Mouse (Mus musculus) forebrain, embryonic 12.5 days (tissue): Measurements from ENCODE around the gene Mroh8. TPM values are rescaled to one million over a fixed set of nuclear protein-coding genes. Genes with fewer than 3 reads are reported as not detected.
A peak's percentile ranks its signal among the peaks of the same experiment; 100 is the strongest.
"Not testable (repeated sequence)": the region's sequence is repeated elsewhere in the genome, so short reads cannot be mapped to it uniquely, and the experiment has no call there.

Experiments used
- ATAC-seq: fragments of 200-750 bp; cut with Nextera tagmentation; 2 replicates; pipeline ENCODE4 v1.8.0; 2017; ENCODE audit warnings: moderate TSS enrichment; ENCODE audit not compliant: low FRiP score
- H3K27ac ChIP-seq: fragments of 300-500 bp; sonication (generic); 2 replicates; pipeline ENCODE4 v1.5.1; 2016; ENCODE audit warnings: mild to moderate bottlenecking
- H3K27me3 ChIP-seq: fragments of 300-500 bp; sonication (generic); 2 replicates; pipeline ENCODE4 v1.6.1; 2016; ENCODE audit warnings: mild to moderate bottlenecking
- H3K36me3 ChIP-seq: fragments of 300-500 bp; sonication (generic); replicated peaks from 2 replicates; pipeline ENCODE4 v1.6.1; 2016; ENCODE audit warnings: mild to moderate bottlenecking
- H3K4me1 ChIP-seq: fragments of 300-500 bp; sonication (generic); 2 replicates; pipeline ENCODE4 v1.6.1; 2016
- H3K4me2 ChIP-seq: fragments of 300-500 bp; sonication (generic); 2 replicates; pipeline ENCODE4 v1.6.1; 2016; ENCODE audit warnings: mild to moderate bottlenecking, moderate library complexity
- H3K4me3 ChIP-seq: fragments of 300-500 bp; sonication (generic); replicated peaks from 2 replicates; pipeline ENCODE4 v1.5.1; 2016; ENCODE audit warnings: mild to moderate bottlenecking
- H3K9ac ChIP-seq: fragments of 300-500 bp; sonication (generic); 2 replicates; pipeline ENCODE4 v1.6.1; 2016; ENCODE audit warnings: mild to moderate bottlenecking
- H3K9me3 ChIP-seq: fragments of 300-500 bp; sonication (generic); 2 replicates; pipeline ENCODE4 v1.6.1; 2016
- WGBS: fragments of 180-500 bp; shearing (Covaris S2); methylation state at CpG from one replicate; pipeline ENCODE4 v1.1.7; 2016; 5-methylcytosine and 5-hydroxymethylcytosine counted together
- polyA plus RNA-seq: library from polyadenylated mRNA; unstranded; fragments of >200 nt; fragmentation: Nextera tagmentation; extraction: Ambion mirVana; gene quantifications from 2 replicates; pipeline ENCODE4 v1.2.1, GENCODE M21; 2016

The Mroh8 gene
- polyA plus RNA-seq, 1 experiment from 2014 or later = 0.88 TPM

GRCm38 (mm10) chr2:157211731-157212130 is 67.6 kb downstream of the Mroh8 start:
- Histone ChIP-seq H3K4me1 (no peaks in the 10 kb centered on the region), H3K4me3 (no peak overlapping the region), H3K9ac (no peak overlapping the region), H3K36me3 (no peaks in the 10 kb centered on the region), H3K27ac (no peak overlapping the region), H3K9me3 (peaks cover 5% of the 10 kb centered on the region; the same call in 1 of the 2 replicates), H3K27me3 (no peaks in the 10 kb centered on the region), H3K4me2 (no peak overlapping the region)
- 94% methylated on average over 7 of the region's 7 CpGs for WGBS
- no peak for ATAC-seq

GRCm38 (mm10) chr2:157204366-157205218 is 74.8 kb downstream of the Mroh8 start, which contains the start of gene Rbl1:
TSS of gene Rbl1 (minus strand) at chr2:157204534.
- peaks cover 20% of the 10 kb centered on the region for H3K4me1 ChIP-seq
- H3K4me3 ChIP-seq = peak within 1 kb of the TSS; percentile 68
- peak within 1 kb of the TSS; percentile 89 for H3K9ac ChIP-seq
- H3K9me3 ChIP-seq = peaks cover 5% of the 10 kb centered on the region; the same call in 1 of the 2 replicates
- ATAC-seq = peak; percentile 90
- H3K36me3 ChIP-seq = peaks cover 10% of the 10 kb centered on the region
- H3K27ac ChIP-seq = peak within 1 kb of the TSS; percentile 98
- no peaks in the 10 kb centered on the region for H3K27me3 ChIP-seq
- H3K4me2 ChIP-seq = peak within 1 kb of the TSS; percentile 63
- WGBS = 1% methylated on average over 73 of the region's 73 CpGs

GRCm38 (mm10) chr2:157203459-157204365 is 75.6 kb downstream of the Mroh8 start:
- Histone ChIP-seq H3K27me3 (no peaks in the 10 kb centered on the region), H3K4me2 (peak overlapping the region; percentile 63), H3K27ac (peak overlapping the region; percentile 98), H3K4me3 (peak overlapping the region; percentile 68), H3K9ac (peak overlapping the region; percentile 89), H3K36me3 (peaks cover 18% of the 10 kb centered on the region), H3K9me3 (peaks cover 11% of the 10 kb centered on the region; the same call in 1 of the 2 replicates), H3K4me1 (peaks cover 20% of the 10 kb centered on the region)
- WGBS = 2% methylated on average over 42 of the region's 49 CpGs
- peak; percentile 90 for ATAC-seq

GRCm38 (mm10) chr2:157203026-157203425 is 76.3 kb downstream of the Mroh8 start:
- H3K4me3 ChIP-seq = peak overlapping the region; percentile 68
- peaks cover 20% of the 10 kb centered on the region for H3K4me1 ChIP-seq
- peak overlapping the region; percentile 89 for H3K9ac ChIP-seq
- H3K4me2 ChIP-seq = peak overlapping the region; percentile 63
- peaks cover 11% of the 10 kb centered on the region; the same call in 1 of the 2 replicates for H3K9me3 ChIP-seq
- H3K27me3 ChIP-seq = no peaks in the 10 kb centered on the region
- peaks cover 22% of the 10 kb centered on the region for H3K36me3 ChIP-seq
- H3K27ac ChIP-seq = no peak overlapping the region
- no peak for ATAC-seq

GRCm38 (mm10) chr2:157202361-157202760 is 77.0 kb downstream of the Mroh8 start:
- peak overlapping the region; percentile 63 for H3K4me2 ChIP-seq
- peak overlapping the region; percentile 89; the same call in 1 of the 2 replicates for H3K9ac ChIP-seq
- peaks cover 20% of the 10 kb centered on the region for H3K4me1 ChIP-seq
- H3K36me3 ChIP-seq = peaks cover 29% of the 10 kb centered on the region
- 0 out of 2 replicates have a peak, but pooled peaks cover 7% of the 10 kb centered on the region for H3K9me3 ChIP-seq
- no peak overlapping the region for H3K4me3 ChIP-seq
- no peak overlapping the region for H3K27ac ChIP-seq
- ATAC-seq = no peak
- 84% methylated on average over 6 of the region's 6 CpGs for WGBS
- no peaks in the 10 kb centered on the region for H3K27me3 ChIP-seq

- Histone ChIP-seq H3K27ac (no peak overlapping the region), H3K4me2 (no peak overlapping the region), H3K9me3 (0 out of 2 replicates have a peak, but pooled peaks cover 7% of the 10 kb centered on the region), H3K4me3 (no peak overlapping the region), H3K9ac (no peak overlapping the region), H3K36me3 (peaks cover 40% of the 10 kb centered on the region), H3K4me1 (peaks cover 20% of the 10 kb centered on the region), H3K27me3 (no peaks in the 10 kb centered on the region)
- WGBS = 83% methylated on average over 6 of the region's 6 CpGs
- ATAC-seq = no peak
Observed at GRCm38 (mm10) chr2:157201081-157201830, 78.1 kb downstream of the Mroh8 start.

GRCm38 (mm10) chr2:157198405-157198804 is 80.9 kb downstream of the Mroh8 start:
- H3K4me2 ChIP-seq, ATAC-seq, H3K9me3 ChIP-seq, H3K4me3 ChIP-seq, H3K27me3 ChIP-seq, H3K27ac ChIP-seq, H3K9ac ChIP-seq: not testable (repeated sequence)
- WGBS = 94% methylated on average over 11 of the region's 11 CpGs
- Histone ChIP-seq H3K4me1 (peaks cover 13% of the 10 kb centered on the region), H3K36me3 (peaks cover 66% of the 10 kb centered on the region)

- Histone ChIP-seq H3K36me3 (peaks cover 93% of the 10 kb centered on the region), H3K27ac (no peak overlapping the region), H3K9ac (no peak overlapping the region), H3K4me1 (no peaks in the 10 kb centered on the region), H3K9me3 (no peaks in the 10 kb centered on the region), H3K4me2 (no peak overlapping the region), H3K27me3 (no peaks in the 10 kb centered on the region), H3K4me3 (no peak overlapping the region)
- 93% methylated on average over 4 of the region's 4 CpGs for WGBS
- no peak for ATAC-seq
Observed at GRCm38 (mm10) chr2:157190651-157191050, 88.7 kb downstream of the Mroh8 start.

- Histone ChIP-seq H3K4me2 (no peak overlapping the region), H3K9me3 (no peaks in the 10 kb centered on the region), H3K27ac (no peak overlapping the region), H3K36me3 (peaks cover 88% of the 10 kb centered on the region), H3K27me3 (no peaks in the 10 kb centered on the region), H3K4me1 (no peaks in the 10 kb centered on the region), H3K4me3 (no peak overlapping the region), H3K9ac (no peak overlapping the region)
- no peak for ATAC-seq
- WGBS = 95% methylated on average over 4 of the region's 4 CpGs
Observed at GRCm38 (mm10) chr2:157187223-157187622, 92.1 kb downstream of the Mroh8 start.

- Histone ChIP-seq H3K4me1 (no peaks in the 10 kb centered on the region), H3K9ac (no peak overlapping the region), H3K36me3 (peaks cover 86% of the 10 kb centered on the region), H3K4me2 (no peak overlapping the region), H3K9me3 (no peaks in the 10 kb centered on the region), H3K27ac (no peak overlapping the region), H3K4me3 (no peak overlapping the region), H3K27me3 (no peaks in the 10 kb centered on the region)
- 57% methylated on average over 5 of the region's 5 CpGs for WGBS
- no peak for ATAC-seq
Observed at GRCm38 (mm10) chr2:157186504-157186903, 92.8 kb downstream of the Mroh8 start.

- no peak overlapping the region for H3K27ac ChIP-seq
- H3K4me2 ChIP-seq = no peak overlapping the region
- H3K4me1 ChIP-seq = no peaks in the 10 kb centered on the region
- H3K9ac ChIP-seq = no peak overlapping the region
- no peak for ATAC-seq
- H3K36me3 ChIP-seq = peaks cover 80% of the 10 kb centered on the region
- no peaks in the 10 kb centered on the region for H3K27me3 ChIP-seq
- 93% methylated on average over 13 of the region's 13 CpGs for WGBS
- no peak overlapping the region for H3K4me3 ChIP-seq
- no peaks in the 10 kb centered on the region for H3K9me3 ChIP-seq
Observed at GRCm38 (mm10) chr2:157185022-157185660, 94.2 kb downstream of the Mroh8 start.
